Mouse (Mus musculus) limb, embryonic 14.5 days (tissue): ENCODE results near the gene Cobl. TPM values are rescaled to one million over a fixed set of nuclear protein-coding genes. Genes with fewer than 3 reads are reported as not detected.

ENCODE experiments used
- ATAC-seq: fragments of 200-750 bp; cut with Nextera tagmentation; 2 replicates; pipeline ENCODE4 v1.8.0; 2017; ENCODE audit warnings: low read depth, moderate number of reproducible peaks, moderate TSS enrichment; ENCODE audit not compliant: low FRiP score
- DNase-seq: peaks from one replicate; pipeline ENCODE4 v3.0.0-alpha.2; 2015; ENCODE audit warnings: low spot score
- H3K27ac ChIP-seq: fragments of 300-500 bp; sonication (generic); replicated peaks from 2 replicates; pipeline ENCODE4 v1.5.1; 2014; ENCODE audit warnings: low read depth, mild to moderate bottlenecking, low read length, moderate library complexity, mixed read lengths
- H3K27me3 ChIP-seq: fragments of 300-500 bp; sonication (generic); 2 replicates; pipeline ENCODE4 v1.6.1; 2014; ENCODE audit warnings: low read length, mixed read lengths; ENCODE audit not compliant: control insufficient read depth, insufficient read depth
- H3K36me3 ChIP-seq: fragments of 300-500 bp; sonication (generic); 2 replicates; pipeline ENCODE4 v1.6.1; 2014; ENCODE audit warnings: mild to moderate bottlenecking, low read length, moderate library complexity, mixed read lengths; ENCODE audit not compliant: control insufficient read depth, insufficient read depth
- H3K4me1 ChIP-seq: fragments of 300-500 bp; sonication (generic); 2 replicates; pipeline ENCODE4 v1.6.1; 2014; ENCODE audit warnings: antibody characterized with exemption, low read length, mixed read lengths; ENCODE audit not compliant: control insufficient read depth, insufficient read depth
- H3K4me2 ChIP-seq: fragments of 300-500 bp; sonication (generic); replicated peaks from 2 replicates; pipeline ENCODE4 v1.6.1; 2014; ENCODE audit warnings: low read depth, mild to moderate bottlenecking, low read length, moderate library complexity; ENCODE audit not compliant: severe bottlenecking
- H3K4me3 ChIP-seq: fragments of 300-500 bp; sonication (generic); replicated peaks from 2 replicates; pipeline ENCODE4 v1.5.1; 2014; ENCODE audit warnings: low read length
- H3K9ac ChIP-seq: fragments of 300-500 bp; sonication (generic); 2 replicates; pipeline ENCODE4 v1.6.1; 2014; ENCODE audit warnings: mild to moderate bottlenecking, low read depth, low read length, moderate library complexity; ENCODE audit not compliant: severe bottlenecking
- H3K9me3 ChIP-seq: fragments of 300-500 bp; sonication (generic); 2 replicates; pipeline ENCODE4 v1.6.1; 2016; ENCODE audit warnings: low read length; ENCODE audit not compliant: control insufficient read depth
- POLR2A ChIP-seq: fragments of 200-500 bp; IDR thresholded peaks from 2 replicates; pipeline ENCODE4 v1.8.0; 2012; ENCODE audit warnings: inconsistent platforms, mild to moderate bottlenecking, moderate library complexity, borderline replicate concordance; ENCODE audit not compliant: insufficient read depth, insufficient read length; ENCODE audit errors: extremely low read depth
- WGBS: fragments of 180-500 bp; shearing (Covaris S2); extraction: QIAGEN DNeasy Blood & Tissue Kit; methylation state at CpG from one replicate; pipeline ENCODE4 v1.1.7; 2014; 5-methylcytosine and 5-hydroxymethylcytosine counted together
- polyA plus RNA-seq, 2 experiments: library from polyadenylated mRNA; depleted of rRNA in 1 of 2; stranded (reverse) in 1 of 2; unstranded in 1 of 2; fragments of >200 nt; fragmentation: Nextera tagmentation in 1 of 2; extraction: Ambion mirVana in 1 of 2; gene quantifications; 2 replicates each; pipeline versions ENCODE4 v1.2.1 to v1.2.3; 2012 to 2014

Cobl gene
- polyA plus RNA-seq, 2 experiments: 22.2 to 31.3 TPM

DNA sequence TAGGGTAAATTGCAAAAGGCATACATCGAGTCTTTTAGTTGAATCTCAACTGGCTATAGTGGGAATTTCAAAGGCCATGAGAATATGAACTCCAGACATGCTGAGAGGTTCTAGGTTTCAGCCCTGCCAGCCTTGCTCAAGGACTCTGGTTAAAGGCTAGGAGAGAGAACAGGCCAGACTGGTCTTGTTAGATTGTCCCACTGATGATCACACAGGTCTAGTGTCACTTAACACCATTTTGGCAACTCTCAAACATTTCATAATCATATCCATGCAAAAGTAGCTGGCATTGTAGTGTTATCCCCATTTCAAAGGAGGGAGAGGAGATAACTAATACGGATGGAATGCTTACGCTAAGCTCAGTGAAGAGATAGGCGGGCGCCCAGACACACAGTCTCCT, 43.6 kb downstream of the Cobl start:
- H3K9me3 ChIP-seq: no peaks in the 10 kb centered on the region
- no peak overlapping the region for H3K27ac ChIP-seq
- no peaks in the 10 kb centered on the region for H3K27me3 ChIP-seq
- 0 out of 2 replicates have a peak, but pooled peaks cover 6% of the 10 kb centered on the region for H3K4me1 ChIP-seq
- ATAC-seq: no peak
- no peak overlapping the region for H3K4me3 ChIP-seq
- 85% methylated on average over 5 of the region's 5 CpGs for WGBS
- H3K9ac ChIP-seq: no peak overlapping the region
- no peak overlapping the region for H3K4me2 ChIP-seq
- no peak for TF ChIP-seq POLR2A
- H3K36me3 ChIP-seq: no peaks in the 10 kb centered on the region
- DNase-seq: no peak

DNA sequence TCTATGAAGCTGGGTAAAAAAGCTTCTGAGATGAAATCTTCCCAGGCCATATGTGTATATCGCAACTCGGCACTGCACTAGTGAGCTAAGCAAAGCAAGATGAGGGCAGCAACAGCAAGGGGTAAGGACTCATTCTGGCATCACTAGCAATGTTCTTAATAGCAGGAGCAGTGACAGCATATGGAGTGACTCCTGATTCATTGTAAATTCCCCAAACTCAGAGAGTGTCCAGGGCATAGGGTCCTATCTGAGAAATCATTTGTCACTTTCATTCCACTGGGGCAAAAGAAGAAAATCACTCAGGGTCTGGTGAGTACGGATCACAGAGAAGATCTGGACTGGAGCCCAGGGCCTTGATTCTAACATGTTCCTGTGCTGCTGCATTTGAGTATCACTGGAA, 44.6 kb downstream of the Cobl start:
- Histone ChIP-seq H3K27me3 (no peaks in the 10 kb centered on the region), H3K4me3 (no peak overlapping the region), H3K4me2 (no peak overlapping the region), H3K4me1 (0 out of 2 replicates have a peak, but pooled peaks cover 2% of the 10 kb centered on the region), H3K9ac (no peak overlapping the region), H3K27ac (no peak overlapping the region), H3K36me3 (no peaks in the 10 kb centered on the region), H3K9me3 (no peaks in the 10 kb centered on the region)
- ATAC-seq (no peak), DNase-seq (no peak)
- 83% methylated on average over 3 of the region's 3 CpGs for WGBS
- no peak for TF ChIP-seq POLR2A

DNA sequence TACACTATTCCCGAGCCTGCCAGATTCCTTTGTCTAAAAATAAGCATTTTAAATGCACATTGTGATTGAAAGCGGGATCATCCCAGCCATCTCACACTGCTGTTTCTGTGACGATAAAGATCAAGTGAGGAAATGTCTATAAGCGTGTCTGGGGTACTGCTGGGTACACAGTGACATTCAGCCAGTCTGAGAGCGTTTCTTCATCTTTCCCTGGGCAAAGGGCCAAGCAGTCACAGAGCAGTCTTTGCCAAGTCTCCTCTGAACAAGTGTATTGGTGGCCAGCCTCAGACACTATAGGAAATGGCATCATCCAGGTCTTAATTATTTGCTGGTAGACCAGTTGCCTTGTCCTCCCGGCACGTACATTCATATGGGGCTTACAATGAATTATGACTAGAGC, 47.9 kb downstream of the Cobl start:
- no peaks in the 10 kb centered on the region for H3K36me3 ChIP-seq
- WGBS: 84% methylated on average over 7 of the region's 7 CpGs
- H3K4me2 ChIP-seq: no peak overlapping the region
- no peak overlapping the region for H3K27ac ChIP-seq
- no peaks in the 10 kb centered on the region for H3K27me3 ChIP-seq
- ATAC-seq (0 out of 2 replicates have a peak, but pooled peaks have one; percentile 9), DNase-seq (no peak)
- H3K4me1 ChIP-seq: no peaks in the 10 kb centered on the region
- TF ChIP-seq POLR2A: no peak
- no peaks in the 10 kb centered on the region for H3K9me3 ChIP-seq
- H3K9ac ChIP-seq: no peak overlapping the region
- no peak overlapping the region for H3K4me3 ChIP-seq

DNA sequence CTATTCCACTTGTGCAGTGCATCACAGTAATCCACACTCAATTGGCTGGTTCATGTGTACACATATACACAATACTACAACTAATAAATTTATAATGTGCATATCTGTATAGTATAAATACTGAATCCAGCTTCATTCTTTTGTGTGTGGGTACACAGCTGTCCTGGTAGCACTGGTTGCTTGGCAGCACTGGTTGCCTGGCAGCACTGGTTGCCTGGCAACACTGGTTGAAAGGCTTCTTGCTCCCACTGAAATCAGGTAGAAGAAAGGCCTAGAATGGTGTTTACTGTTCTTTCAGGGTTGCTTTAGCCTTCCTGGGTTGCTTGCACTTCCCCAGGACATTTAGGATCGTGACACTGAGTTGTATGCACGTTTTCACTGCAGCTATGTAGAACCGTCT, 49.4 kb downstream of the Cobl start:
- no peaks in the 10 kb centered on the region for H3K4me1 ChIP-seq
- H3K9me3 ChIP-seq: no peaks in the 10 kb centered on the region
- ATAC-seq (no peak), DNase-seq (no peak)
- no peak overlapping the region for H3K4me2 ChIP-seq
- TF ChIP-seq POLR2A: no peak
- WGBS: 67% methylated on average over 3 of the region's 3 CpGs
- H3K27me3 ChIP-seq: no peaks in the 10 kb centered on the region
- H3K27ac ChIP-seq: no peak overlapping the region
- H3K36me3 ChIP-seq: no peaks in the 10 kb centered on the region
- no peak overlapping the region for H3K9ac ChIP-seq
- H3K4me3 ChIP-seq: no peak overlapping the region

DNA sequence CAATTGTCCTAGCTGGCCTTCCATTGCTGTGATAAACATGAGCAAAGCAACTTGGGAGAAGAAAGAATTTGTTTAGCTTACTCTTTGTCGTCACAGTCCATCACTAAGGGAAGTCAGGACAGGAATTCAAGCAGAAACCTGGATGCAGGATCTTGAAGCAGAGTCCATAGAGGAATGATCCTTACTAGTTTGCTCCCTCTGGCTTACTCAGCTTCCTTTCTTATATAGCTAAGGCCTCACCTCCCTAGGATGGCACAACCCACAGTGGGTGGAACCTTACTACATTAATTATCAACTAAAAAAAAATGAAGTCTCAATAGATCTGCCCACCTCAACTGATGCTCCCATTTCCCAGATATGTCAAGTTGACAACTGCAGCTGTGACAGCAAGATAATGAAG, 52.8 kb downstream of the Cobl start:
- Histone ChIP-seq H3K36me3 (no peaks in the 10 kb centered on the region), H3K4me2 (no peak overlapping the region), H3K9me3 (no peaks in the 10 kb centered on the region), H3K27ac (no peak overlapping the region), H3K9ac (no peak overlapping the region), H3K27me3 (no peaks in the 10 kb centered on the region), H3K4me1 (no peaks in the 10 kb centered on the region), H3K4me3 (no peak overlapping the region)
- DNase-seq (no peak), ATAC-seq (no peak)
- no peak for TF ChIP-seq POLR2A
- 80% methylated on average over 1 of the region's 1 CpGs for WGBS

DNA sequence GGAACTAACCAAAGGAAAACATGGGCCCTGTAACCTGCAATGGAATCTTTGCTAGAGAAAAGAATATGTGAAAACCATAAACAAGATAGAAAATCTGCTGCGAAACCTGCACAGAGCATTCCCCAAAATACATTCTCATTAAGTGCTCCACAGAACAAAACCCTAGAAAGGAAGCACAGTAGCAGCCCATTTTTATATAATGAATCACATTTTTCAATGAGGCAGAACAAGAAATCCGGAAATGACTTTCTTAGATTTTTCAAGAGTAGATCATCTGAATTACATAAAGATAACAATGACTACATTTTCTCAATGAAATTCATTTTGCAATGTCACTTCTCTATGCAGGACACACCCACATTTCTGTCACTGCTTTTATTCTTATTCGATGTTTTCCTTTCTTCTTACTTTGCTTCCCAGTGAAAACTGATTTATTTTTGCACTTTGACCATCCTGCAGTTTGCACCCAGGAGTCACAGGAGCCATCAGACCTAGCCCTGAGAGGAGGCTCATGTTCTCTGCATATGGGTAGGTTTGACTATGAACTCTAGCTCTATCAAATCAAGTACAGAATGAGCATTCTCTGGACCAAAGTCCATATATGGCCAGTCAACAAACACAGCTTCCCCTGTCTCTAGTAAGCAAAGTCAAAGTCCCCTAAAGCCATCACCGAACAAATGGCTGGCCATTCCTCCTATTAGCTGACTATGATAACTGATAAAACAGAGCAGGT, 53.5 kb downstream of the Cobl start:
- ATAC-seq: no peak

More for the DNA sequence above, 53.5 kb downstream of the Cobl start:
- no peaks in the 10 kb centered on the region for H3K27me3 ChIP-seq
- H3K9ac ChIP-seq: no peak overlapping the region
- H3K27ac ChIP-seq: no peak overlapping the region
- no peaks in the 10 kb centered on the region for H3K9me3 ChIP-seq
- no peak overlapping the region for H3K4me2 ChIP-seq
- no peaks in the 10 kb centered on the region for H3K4me1 ChIP-seq
- WGBS: 89% methylated on average over 4 of the region's 4 CpGs
- H3K36me3 ChIP-seq: no peaks in the 10 kb centered on the region
- no peak for DNase-seq
- no peak overlapping the region for H3K4me3 ChIP-seq
- TF ChIP-seq POLR2A: no peak
